Mouse (Mus musculus): ENCODE measurements around the gene Ddx3x. TPM values are rescaled to one million over a fixed set of nuclear protein-coding genes. Genes with fewer than 3 reads are reported as not detected.
A peak's percentile ranks its signal among the peaks of the same experiment; 100 is the strongest.
"Not testable (repeated sequence)": the region's sequence is repeated elsewhere in the genome, so short reads cannot be mapped to it uniquely, and the experiment has no call there.

Ddx3x gene
- total RNA-seq (2021), result 100 to 1,000 TPM; 149 to 200 TPM
- long read RNA-seq, experiment 1, full-length matches to known transcripts, result 9 of 28 reads
- long read RNA-seq, experiment 1, partial matches to known transcripts, result 17 of 28 reads
- long read RNA-seq, experiment 1, other reads (novel, unspliced or antisense), result 2 of 28 reads
- long read RNA-seq, experiment 2, full-length matches to known transcripts, result 9 of 42 reads
- long read RNA-seq, experiment 2, partial matches to known transcripts, result 32 of 42 reads
- long read RNA-seq, experiment 2, other reads (novel, unspliced or antisense), result 1 of 42 reads

DNA sequence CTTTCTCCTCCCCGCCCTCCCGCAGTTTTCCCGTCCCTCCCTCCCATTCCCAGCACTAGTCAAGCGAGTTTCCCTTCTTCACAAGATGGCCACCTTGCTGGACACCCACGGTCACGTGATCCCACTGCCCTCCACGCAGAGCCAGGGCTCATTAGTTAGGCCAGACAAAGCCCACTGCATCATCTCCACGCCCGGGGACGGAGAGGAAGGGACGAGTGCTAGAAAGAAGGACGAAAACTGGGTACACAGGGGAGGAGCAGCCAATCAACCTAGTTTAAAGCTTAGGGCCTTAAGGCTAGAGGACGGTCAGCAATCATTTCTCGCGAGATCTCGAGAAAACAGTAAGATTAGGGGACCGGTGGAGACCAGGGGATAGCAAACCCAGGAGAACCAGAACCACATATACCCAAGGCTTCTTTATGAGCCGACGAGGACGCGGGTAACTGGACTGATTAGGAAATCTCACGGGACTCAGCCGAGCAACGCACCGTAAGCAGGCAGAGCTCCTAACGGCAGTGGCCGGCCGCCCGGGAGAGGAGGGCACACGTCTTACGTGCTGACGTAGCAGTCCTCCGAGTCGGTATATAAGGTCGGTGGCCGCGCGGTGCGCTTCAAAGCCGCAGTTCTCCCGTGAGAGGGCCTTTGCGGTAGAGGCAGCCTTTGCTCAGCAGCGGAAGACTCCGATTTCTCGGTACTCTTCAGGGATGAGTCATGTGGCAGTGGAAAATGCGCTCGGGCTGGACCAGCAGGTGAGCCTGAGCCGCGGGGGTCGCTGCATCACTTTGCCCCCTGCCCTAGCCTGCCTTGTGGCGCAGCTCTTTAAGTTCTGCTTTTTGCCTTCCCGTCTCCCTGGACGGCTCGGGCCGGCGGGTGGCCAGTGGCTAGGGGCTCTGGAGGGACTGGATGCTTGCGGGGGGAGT is at the start of gene Ddx3x:
Ddx3x (plus strand) TSS at position 562 of the 920 bp plus-strand sequence.
- peak; percentile 87 for DNase-seq (ENCODE audit: low spot score)

GRCm38 (mm10) chrX:13231243-13231642 is 49.5 kb upstream of the Ddx3x start:
- DNase-seq (ENCODE audit: low spot score), result no peak

GRCm38 (mm10) chrX:13232834-13233233 is 47.9 kb upstream of the Ddx3x start:
- DNase-seq (ENCODE audit: low spot score), result not testable (repeated sequence)

DNA sequence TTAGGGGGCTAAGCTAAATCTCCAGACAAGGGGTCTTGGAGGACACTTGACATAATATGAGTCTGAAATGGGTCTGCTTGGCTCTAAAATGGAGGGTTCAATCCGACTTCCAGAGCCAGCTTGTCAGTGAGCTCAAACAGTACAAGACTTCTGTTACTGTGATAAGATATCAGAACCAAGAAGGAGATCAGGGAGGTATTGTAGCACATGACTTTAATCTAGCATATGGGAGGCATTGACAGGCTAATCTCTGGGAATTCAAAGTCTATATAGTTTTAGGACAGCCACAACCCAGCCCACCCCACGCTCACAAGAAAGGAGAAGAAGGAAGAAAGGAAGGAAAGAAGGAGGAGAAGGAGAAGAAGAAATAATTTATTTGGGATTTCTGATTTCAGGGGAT is 47.1 kb upstream of the Ddx3x start:
- DNase-seq (ENCODE audit: low spot score), result no peak

- no peak for DNase-seq (ENCODE audit: low spot score)
Observed at GRCm38 (mm10) chrX:13234709-13235108, 46.1 kb upstream of the Ddx3x start.

- no peak for DNase-seq (ENCODE audit: low spot score)
Observed at GRCm38 (mm10) chrX:13236100-13236568, 44.6 kb upstream of the Ddx3x start.

DNA sequence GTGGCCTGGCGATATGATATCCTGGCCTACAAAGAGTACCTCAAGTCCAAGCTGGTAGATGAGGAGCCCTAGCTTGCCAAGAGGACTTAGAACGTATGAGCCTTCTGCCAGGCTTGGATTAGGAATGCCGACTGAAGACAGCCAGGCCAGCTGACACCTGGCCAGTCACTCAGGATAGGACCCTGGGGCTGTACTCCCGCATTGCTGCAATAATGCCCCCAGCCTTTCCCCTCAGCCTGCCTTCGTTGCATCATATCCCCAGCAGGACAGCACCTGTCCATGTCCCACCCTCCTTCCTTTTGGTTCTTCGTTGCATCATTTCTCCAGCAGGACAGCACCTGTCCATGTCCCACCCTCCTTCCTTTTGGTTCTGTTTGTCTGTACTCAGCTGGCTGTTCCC is 41.3 kb upstream of the Ddx3x start:
- DNase-seq (ENCODE audit: low spot score), result no peak

- no peak for DNase-seq (ENCODE audit: low spot score)
Observed at GRCm38 (mm10) chrX:13240646-13241425, 39.9 kb upstream of the Ddx3x start.

GRCm38 (mm10) chrX:13241426-13242319 is 39.1 kb upstream of the Ddx3x start:
- no peak for DNase-seq (ENCODE audit: low spot score)

DNA sequence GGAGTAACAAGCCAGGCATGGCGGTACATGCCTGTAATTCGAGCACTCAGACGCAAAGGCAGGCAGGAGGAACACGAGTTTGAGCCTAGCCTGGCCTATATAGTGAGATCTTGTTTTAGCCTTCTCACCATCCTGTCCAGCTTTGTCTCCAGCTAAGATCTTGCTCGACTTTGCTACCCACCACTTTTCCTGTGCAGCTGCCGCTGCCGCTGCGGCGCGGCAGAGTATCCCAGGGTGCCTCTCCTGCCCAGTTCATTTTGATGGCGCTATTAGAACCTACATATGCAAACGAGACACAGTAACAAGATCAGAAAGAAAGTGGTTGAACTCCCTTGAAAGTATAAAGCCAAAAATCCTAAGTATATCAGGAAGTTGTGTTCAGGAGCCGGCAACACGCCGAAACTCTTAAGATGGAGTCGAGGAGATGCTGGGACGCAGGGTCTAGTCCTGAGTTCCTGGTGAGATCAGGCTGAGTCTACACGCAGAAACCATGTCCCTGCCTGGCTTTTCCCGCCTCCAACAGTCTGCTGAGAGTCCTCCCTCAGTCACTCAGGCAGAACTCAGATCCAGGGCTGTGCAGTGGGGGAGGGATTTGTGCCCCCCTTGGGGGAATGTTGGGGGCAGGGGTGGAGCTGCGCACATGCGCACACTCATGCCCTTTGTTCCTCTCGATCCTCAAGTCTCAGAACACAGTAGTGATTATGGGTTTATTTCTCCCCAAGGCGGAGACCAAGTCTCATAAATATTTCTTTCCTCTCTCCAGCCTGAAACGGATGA is 38.3 kb upstream of the Ddx3x start:
- peak; percentile 82 for DNase-seq (ENCODE audit: low spot score)

DNA sequence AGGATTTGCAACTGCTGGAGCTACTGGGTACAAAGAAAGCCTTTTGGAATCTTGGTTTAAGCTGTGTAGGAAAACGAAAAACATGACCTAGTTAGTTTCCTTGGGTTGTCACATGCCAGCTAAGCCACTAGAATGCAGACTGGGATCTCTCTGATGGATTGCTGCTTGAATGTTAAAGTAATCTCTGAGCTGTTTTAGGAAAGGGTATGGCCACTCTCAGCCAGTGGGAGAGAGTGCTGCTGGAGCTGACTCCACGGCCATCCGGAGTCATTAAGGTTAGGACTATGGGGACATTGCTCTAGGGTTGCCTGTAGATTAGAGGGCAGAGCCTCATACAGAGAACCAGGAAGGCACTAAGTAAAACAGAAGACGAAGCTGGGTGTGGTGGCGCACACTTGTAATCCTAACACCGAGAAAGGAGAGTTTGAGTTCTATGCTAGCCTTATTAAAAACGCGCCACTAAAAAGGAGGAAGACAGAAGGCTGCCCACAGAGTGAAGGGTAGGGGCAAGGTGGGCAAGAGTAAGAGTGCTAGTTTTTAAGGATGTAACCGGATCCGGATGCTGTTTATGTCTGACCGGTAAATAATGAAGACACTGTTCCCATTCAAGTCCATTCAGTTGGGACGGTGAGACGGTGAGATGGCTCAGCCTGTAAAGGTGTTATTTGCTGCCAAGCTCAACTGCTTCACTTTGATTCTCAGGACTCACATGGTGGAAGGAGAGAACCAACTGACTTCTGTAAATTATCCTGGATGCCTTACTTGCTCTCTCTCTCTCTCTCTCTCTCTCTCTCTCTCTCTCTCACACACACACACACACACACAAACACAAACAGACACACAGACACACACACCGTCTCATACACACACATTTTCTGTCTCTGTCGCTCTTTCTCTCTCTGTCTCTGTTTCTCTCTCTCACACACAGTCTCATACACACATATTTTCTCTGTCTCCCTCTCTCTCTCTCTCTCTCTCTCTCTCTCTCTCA is 37.3 kb upstream of the Ddx3x start:
- peak; percentile 14 for DNase-seq (ENCODE audit: low spot score)

- no peak for DNase-seq (ENCODE audit: low spot score)
Observed at GRCm38 (mm10) chrX:13244588-13244987, 36.2 kb upstream of the Ddx3x start.

DNA sequence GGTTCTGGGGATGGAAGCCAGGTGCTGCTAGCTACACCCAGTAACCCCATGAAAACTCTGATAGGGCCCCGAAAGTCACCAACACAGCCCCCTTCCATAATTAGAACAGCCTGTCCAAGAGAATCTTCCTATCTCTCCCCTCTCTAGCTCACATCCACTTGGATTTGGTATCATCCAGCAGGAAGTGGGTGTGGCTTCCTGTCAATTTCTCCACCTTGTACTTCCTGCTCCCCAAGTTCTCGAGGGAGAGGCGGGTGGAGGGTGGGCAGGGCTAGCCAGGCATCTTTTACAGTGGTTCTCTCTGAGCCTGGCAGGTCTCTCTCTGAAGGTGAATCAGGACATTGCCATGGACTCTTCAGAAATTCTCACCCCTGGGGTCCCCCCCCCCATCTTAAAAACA is 35.7 kb upstream of the Ddx3x start:
- no peak for DNase-seq (ENCODE audit: low spot score)

DNA sequence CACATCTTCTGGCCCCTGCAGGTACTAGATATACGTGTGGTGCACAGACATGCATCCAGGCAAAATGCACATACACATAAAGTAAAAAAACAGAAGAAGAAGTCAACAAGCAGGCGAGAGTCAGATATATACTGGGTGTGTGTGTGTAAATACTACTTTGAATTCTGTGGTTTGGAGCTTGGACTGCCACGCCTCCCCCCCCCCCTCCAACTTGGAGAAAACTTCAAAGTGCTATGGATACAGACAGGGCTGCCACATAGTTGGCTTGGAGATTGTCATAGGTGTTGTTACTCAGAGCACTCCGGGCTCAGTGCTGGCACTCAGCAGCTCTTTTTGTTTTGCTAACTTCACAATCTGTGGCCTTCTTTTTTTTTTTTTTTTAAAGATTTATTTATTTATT is 29.1 kb upstream of the Ddx3x start:
- DNase-seq (ENCODE audit: low spot score), result no peak

- no peak for DNase-seq (ENCODE audit: low spot score)
Observed at GRCm38 (mm10) chrX:13254273-13254672, 26.5 kb upstream of the Ddx3x start.

DNA sequence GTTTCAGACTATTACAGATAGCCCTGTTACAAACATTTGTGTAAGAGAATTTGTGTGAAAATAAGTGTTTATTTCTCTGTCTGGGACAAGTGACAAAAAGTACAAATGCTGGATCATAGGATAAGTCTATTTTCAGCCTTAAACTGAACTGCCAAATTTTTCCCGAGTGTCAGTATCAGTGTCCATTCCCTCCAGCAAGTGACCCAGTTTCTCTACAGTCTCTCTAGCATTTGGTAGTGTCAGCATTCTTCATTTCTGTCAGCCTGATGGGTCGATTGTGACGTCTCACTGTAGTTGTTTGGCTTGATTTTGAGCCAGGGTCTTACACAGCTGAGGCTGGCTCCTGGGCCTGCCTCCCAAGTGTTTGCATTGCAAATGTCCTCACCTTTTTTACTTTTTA is 17.4 kb upstream of the Ddx3x start:
- DNase-seq (ENCODE audit: low spot score), result no peak

GRCm38 (mm10) chrX:13275519-13276137 is 5.1 kb upstream of the Ddx3x start:
- DNase-seq (ENCODE audit: low spot score), result no peak

- no peak for DNase-seq (ENCODE audit: low spot score)
Observed at GRCm38 (mm10) chrX:13278996-13279395, 1.8 kb upstream of the Ddx3x start.

Data from gastrocnemius, adult 18-20 months (tissue).